Mouse (Mus musculus) ES-Bruce4 (cell line): ENCODE measurements around the gene Thy1.

Experiments
- CTCF ChIP-seq: IDR thresholded peaks from one replicate; pipeline ENCODE4 v1.8.1; 2011; ENCODE audit warnings: low read depth, low read length
- EP300 ChIP-seq: IDR thresholded peaks from 2 replicates; pipeline ENCODE4 v1.6.1; 2011; ENCODE audit warnings: low read depth, low read length; ENCODE audit not compliant: insufficient read depth
- POLR2A ChIP-seq: IDR thresholded peaks from one replicate; pipeline ENCODE4 v1.8.1; 2011; ENCODE audit warnings: low read length; ENCODE audit not compliant: insufficient read depth

GRCm38 (mm10) chr9:44012164-44012563 is 31.0 kb upstream of the Thy1 start:
- no peak for TF ChIP-seq POLR2A
- TF ChIP-seq CTCF, result no peak
- TF ChIP-seq EP300, result no peak
